Mouse (Mus musculus) midbrain, postnatal 0 days (tissue): ENCODE measurements around the gene Sctr. TPM values are rescaled to one million over a fixed set of nuclear protein-coding genes. Genes with fewer than 3 reads are reported as not detected.

ENCODE experiments used
- ATAC-seq: fragments of 200-750 bp; cut with Nextera tagmentation; 2 replicates; pipeline ENCODE4 v1.8.0; 2017; ENCODE audit warnings: moderate number of reproducible peaks, mild to moderate bottlenecking, moderate TSS enrichment, moderate library complexity; ENCODE audit not compliant: low FRiP score
- DNase-seq: peaks from one replicate; pipeline ENCODE4 v3.0.0-alpha.2; 2015; ENCODE audit warnings: low spot score
- H3K27ac ChIP-seq: fragments of 300-500 bp; sonication (generic); 2 replicates; pipeline ENCODE4 v1.5.1; 2014; ENCODE audit warnings: low read depth, mild to moderate bottlenecking, low read length, mixed read lengths
- H3K27me3 ChIP-seq: fragments of 300-500 bp; sonication (generic); 2 replicates; pipeline ENCODE4 v1.6.1; 2014; ENCODE audit warnings: low read length, control low read depth, mixed read lengths; ENCODE audit not compliant: insufficient read depth
- H3K36me3 ChIP-seq: fragments of 300-500 bp; sonication (generic); 2 replicates; pipeline ENCODE4 v1.6.1; 2014; ENCODE audit warnings: low read length, control low read depth, mixed read lengths; ENCODE audit not compliant: insufficient read depth
- H3K4me1 ChIP-seq: fragments of 300-500 bp; sonication (generic); 2 replicates; pipeline ENCODE4 v1.6.1; 2014; ENCODE audit warnings: mild to moderate bottlenecking, control low read depth, antibody characterized with exemption, low read length, mixed read lengths; ENCODE audit not compliant: insufficient read depth
- H3K4me2 ChIP-seq: fragments of 300-500 bp; sonication (generic); 2 replicates; pipeline ENCODE4 v1.6.1; 2014; ENCODE audit warnings: low read depth, mild to moderate bottlenecking, low read length, mixed read lengths; ENCODE audit not compliant: poor library complexity, severe bottlenecking
- H3K4me3 ChIP-seq: fragments of 300-500 bp; sonication (generic); 2 replicates; pipeline ENCODE4 v1.5.1; 2014; ENCODE audit warnings: low read depth, mild to moderate bottlenecking, low read length, moderate library complexity
- H3K9ac ChIP-seq: fragments of 300-500 bp; sonication (generic); replicated peaks from 2 replicates; pipeline ENCODE4 v1.6.1; 2014; ENCODE audit warnings: mild to moderate bottlenecking, low read length, moderate library complexity, mixed read lengths; ENCODE audit not compliant: poor library complexity, severe bottlenecking
- H3K9me3 ChIP-seq: fragments of 300-500 bp; sonication (generic); 2 replicates; pipeline ENCODE4 v1.6.1; 2016; ENCODE audit warnings: low read length, control low read depth
- CTCF ChIP-seq: IDR thresholded peaks from 2 replicates; pipeline ENCODE4 v1.5.1; 2016; ENCODE audit warnings: antibody characterized with exemption, mild to moderate bottlenecking
- WGBS: fragments of 180-500 bp; shearing (Covaris S2); extraction: QIAGEN DNeasy Blood & Tissue Kit; methylation state at CpG from one replicate; pipeline ENCODE4 v1.1.7; 2014; 5-methylcytosine and 5-hydroxymethylcytosine counted together
- polyA plus RNA-seq: library from polyadenylated mRNA; unstranded; fragments of >200 nt; fragmentation: Nextera tagmentation; extraction: Ambion mirVana; gene quantifications from 2 replicates; pipeline ENCODE4 v1.2.1, GENCODE M21; 2015
- total RNA-seq: library from RNA; depleted of rRNA; stranded (reverse); fragments of >200 nt; gene quantifications from 2 replicates; pipeline ENCODE4 v1.2.3, GENCODE M21; 2014

The Sctr gene
- total and polyA plus RNA-seq, 2 experiments from 2014 or later, result 1.00 to 1.6 TPM

DNA sequence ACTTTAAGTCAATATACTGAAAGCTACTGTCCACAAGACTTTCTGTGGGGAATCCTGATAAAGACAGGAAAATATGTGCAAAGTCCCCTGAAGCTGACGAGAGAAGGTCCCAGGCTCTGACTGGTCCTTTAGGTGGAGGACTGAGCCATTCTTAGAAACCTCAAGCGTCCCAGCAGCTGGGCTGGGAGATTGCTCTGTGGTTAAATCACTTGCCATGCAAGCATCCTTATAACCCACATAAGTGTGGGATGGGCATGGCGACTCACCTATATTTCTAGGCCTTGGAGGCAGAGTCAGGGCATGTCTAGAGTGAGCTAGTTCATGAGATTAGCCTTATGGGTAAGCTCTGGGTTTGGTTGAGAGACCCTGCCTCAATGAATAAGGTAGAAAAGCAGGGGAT is 59.9 kb downstream of the Sctr start:
- ATAC-seq, result no peak
- Histone ChIP-seq H3K9me3 (no peaks in the 10 kb centered on the region), H3K27me3 (no peaks in the 10 kb centered on the region), H3K36me3 (no peaks in the 10 kb centered on the region), H3K27ac (no peak overlapping the region), H3K4me1 (no peaks in the 10 kb centered on the region), H3K9ac (no peak overlapping the region), H3K4me2 (no peak overlapping the region), H3K4me3 (no peak overlapping the region)
- no peak for DNase-seq
- no peak for TF ChIP-seq CTCF
- 80% methylated on average over 3 of the region's 3 CpGs for WGBS

DNA sequence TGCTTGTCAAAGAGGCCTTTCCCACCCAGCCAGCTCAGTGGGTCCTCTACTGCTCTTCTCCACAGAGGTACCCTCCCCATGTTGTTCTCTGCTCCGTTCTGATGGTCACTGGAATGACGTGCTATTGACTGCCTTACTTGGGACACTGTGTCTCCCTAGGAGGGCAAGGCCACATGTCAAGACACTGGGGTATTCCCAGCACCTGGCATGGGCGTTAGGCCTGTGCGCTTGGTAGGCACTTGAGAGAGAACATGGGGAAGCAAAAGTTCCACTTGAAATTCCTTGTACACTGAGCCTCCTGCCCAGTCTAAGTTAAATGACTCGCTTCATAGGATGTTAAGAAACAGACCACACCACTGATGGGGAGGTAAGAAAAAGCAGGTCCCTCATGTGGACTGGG is 62.4 kb downstream of the Sctr start:
- WGBS, result 82% methylated on average over 5 of the region's 5 CpGs
- Histone ChIP-seq H3K9ac (no peak overlapping the region), H3K4me1 (peaks cover 7% of the 10 kb centered on the region; the same call in 1 of the 2 replicates), H3K4me3 (no peak overlapping the region), H3K27ac (no peak overlapping the region), H3K4me2 (no peak overlapping the region), H3K36me3 (no peaks in the 10 kb centered on the region), H3K9me3 (no peaks in the 10 kb centered on the region), H3K27me3 (peaks cover 7% of the 10 kb centered on the region; the same call in 1 of the 2 replicates)
- no peak for TF ChIP-seq CTCF
- DNase-seq (no peak), ATAC-seq (no peak)

DNA sequence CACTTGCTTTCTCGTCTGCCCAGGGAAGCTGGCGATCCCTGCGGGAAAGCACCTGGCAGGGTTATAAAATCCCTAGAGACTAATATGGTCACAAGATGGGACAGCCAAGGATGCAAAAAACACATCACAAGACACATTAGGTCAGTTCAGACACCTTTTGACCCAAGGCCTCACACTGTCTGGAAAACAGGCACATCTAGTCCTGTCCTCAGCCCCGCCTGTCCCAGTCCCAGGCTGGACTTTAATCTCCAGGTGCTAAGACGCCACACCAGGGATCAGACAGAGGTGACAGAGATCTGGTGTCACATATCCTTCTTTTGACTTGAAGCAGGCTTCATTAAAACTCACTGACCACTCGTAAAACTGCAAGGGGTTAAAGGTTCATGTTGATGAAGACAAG is 63.5 kb downstream of the Sctr start:
- peaks cover 7% of the 10 kb centered on the region; the same call in 1 of the 2 replicates for H3K27me3 ChIP-seq
- no peak overlapping the region for H3K4me3 ChIP-seq
- TF ChIP-seq CTCF, result no peak
- no peak overlapping the region for H3K4me2 ChIP-seq
- no peak overlapping the region for H3K27ac ChIP-seq
- H3K9me3 ChIP-seq, result no peaks in the 10 kb centered on the region
- ATAC-seq (no peak), DNase-seq (no peak)
- peaks cover 7% of the 10 kb centered on the region; the same call in 1 of the 2 replicates for H3K4me1 ChIP-seq
- H3K9ac ChIP-seq, result no peak overlapping the region
- 71% methylated on average over 6 of the region's 6 CpGs for WGBS
- no peaks in the 10 kb centered on the region for H3K36me3 ChIP-seq

DNA sequence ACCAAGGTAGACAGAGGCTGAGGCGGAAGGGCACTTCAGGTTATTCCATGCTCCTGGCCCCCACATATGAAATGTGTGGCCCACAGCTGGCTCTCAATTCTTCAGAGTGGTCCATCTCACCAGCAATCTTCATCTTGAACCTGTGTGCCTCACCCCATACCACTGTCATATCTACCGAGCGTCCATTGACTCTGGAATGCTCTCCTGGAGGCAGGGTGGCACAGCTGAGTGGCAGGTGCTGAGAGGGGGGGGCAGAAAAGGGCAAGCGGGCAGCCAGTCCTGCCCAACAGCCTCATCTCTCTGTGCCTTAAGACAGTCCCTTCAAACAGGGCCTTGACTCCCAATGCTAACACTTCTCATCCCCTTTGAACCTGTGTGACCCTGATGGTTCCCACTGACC is 64.4 kb downstream of the Sctr start:
- ATAC-seq (no peak), DNase-seq (no peak)
- Histone ChIP-seq H3K4me3 (no peak overlapping the region), H3K36me3 (no peaks in the 10 kb centered on the region), H3K27ac (no peak overlapping the region), H3K4me2 (no peak overlapping the region), H3K9ac (no peak overlapping the region), H3K4me1 (peaks cover 7% of the 10 kb centered on the region; the same call in 1 of the 2 replicates), H3K9me3 (no peaks in the 10 kb centered on the region), H3K27me3 (peaks cover 7% of the 10 kb centered on the region; the same call in 1 of the 2 replicates)
- TF ChIP-seq CTCF, result no peak
- WGBS, result 94% methylated on average over 4 of the region's 4 CpGs

DNA sequence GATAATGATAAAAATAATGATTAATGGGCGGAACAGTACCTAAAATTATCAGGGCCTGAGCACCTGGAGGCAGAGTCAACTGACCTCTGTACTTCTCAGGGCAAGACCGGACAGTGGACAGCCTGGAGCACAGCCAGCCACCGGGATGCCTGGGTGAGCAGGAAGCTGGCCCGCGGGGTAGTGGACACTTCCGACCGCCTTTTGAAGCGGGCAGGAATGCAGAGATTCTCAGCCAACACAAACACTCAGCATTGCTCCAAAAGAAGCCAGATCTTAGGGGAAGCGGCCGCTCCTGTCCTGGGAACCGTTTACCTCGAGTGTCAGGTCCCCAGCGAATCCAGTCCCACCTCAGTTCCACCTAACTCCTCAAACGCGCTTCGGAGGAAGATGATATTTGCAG is 66.2 kb downstream of the Sctr start:
- Histone ChIP-seq H3K4me1 (peaks cover 7% of the 10 kb centered on the region; the same call in 1 of the 2 replicates), H3K9ac (no peak overlapping the region), H3K4me3 (peak overlapping the region; percentile 39; the same call in 1 of the 2 replicates), H3K4me2 (peak overlapping the region; percentile 63), H3K27me3 (peaks cover 7% of the 10 kb centered on the region; the same call in 1 of the 2 replicates), H3K36me3 (no peaks in the 10 kb centered on the region), H3K9me3 (no peaks in the 10 kb centered on the region), H3K27ac (no peak overlapping the region)
- TF ChIP-seq CTCF, result no peak
- WGBS, result 15% methylated on average over 16 of the region's 16 CpGs
- no peak for ATAC-seq
- no peak for DNase-seq

DNA sequence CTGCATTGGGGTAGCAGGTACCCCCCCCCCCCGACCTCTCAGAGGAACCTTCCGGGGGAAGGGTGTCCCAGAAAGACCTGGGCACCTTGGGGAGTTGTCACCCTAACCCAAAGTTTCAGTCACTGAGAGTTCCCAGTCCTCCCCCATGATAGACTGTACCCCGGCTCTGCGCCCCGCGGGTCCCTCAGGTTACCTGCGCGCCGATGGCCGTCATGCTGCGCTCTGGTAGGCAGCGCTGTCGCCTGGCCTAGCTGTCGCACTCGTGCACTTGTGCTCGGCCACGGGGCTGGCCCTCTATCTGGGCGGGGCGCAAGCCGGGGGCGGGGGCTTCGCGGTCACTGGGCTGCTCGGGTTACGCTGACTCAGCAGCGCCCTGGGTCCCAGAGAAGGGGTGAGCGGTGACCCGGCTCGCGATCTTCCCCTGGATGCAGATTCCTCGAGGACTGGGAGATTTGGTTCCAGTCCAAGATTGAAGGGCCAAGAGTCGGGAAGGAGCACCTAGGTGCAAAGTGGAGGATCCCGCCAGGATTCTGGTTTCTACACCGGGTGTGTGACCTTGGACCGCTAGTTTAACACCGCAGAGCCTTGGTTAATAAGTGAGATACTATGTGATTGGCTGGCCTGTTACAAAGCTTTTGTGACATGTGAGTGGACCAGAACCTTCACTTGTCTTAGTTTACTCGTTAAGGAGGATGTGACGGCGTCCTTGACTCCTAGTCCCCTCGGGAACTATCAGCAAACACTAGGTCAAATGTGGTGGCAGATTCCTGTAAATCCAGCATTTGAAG is 67.0 kb downstream of the Sctr start, which contains the start of gene Tmem37:
Gene Tmem37, minus strand, starts transcription at position 556 of the 788 bp plus-strand sequence.
- H3K9me3 ChIP-seq, result no peaks in the 10 kb centered on the region
- DNase-seq, result peak; percentile 30

More for the DNA sequence above, 67.0 kb downstream of the Sctr start, which contains the start of gene Tmem37:
- Histone ChIP-seq H3K4me1 (peaks cover 7% of the 10 kb centered on the region; the same call in 1 of the 2 replicates), H3K27me3 (peaks cover 7% of the 10 kb centered on the region; the same call in 1 of the 2 replicates), H3K4me3 (peak within 1 kb of the TSS; percentile 39), H3K4me2 (peak within 1 kb of the TSS; percentile 63), H3K36me3 (no peaks in the 10 kb centered on the region), H3K9ac (0 out of 2 replicates have a peak within 1 kb of the TSS, but pooled peaks have one; percentile 39), H3K27ac (no peak within 1 kb of the TSS)
- TF ChIP-seq CTCF, result no peak
- peak; percentile 68; the same call in 1 of the 2 replicates for ATAC-seq
- 4% methylated on average over 37 of the region's 40 CpGs for WGBS
